Mouse (Mus musculus) spleen, postnatal 10 days (tissue): ENCODE results near the gene Dtl.

ENCODE experiments used
- DNase-seq, 2 experiments: peaks; one replicate each; pipeline ENCODE4 v3.0.0; 2021 to 2022; ENCODE audit warnings: low spot score in 2 of 2

The Dtl gene

DNA sequence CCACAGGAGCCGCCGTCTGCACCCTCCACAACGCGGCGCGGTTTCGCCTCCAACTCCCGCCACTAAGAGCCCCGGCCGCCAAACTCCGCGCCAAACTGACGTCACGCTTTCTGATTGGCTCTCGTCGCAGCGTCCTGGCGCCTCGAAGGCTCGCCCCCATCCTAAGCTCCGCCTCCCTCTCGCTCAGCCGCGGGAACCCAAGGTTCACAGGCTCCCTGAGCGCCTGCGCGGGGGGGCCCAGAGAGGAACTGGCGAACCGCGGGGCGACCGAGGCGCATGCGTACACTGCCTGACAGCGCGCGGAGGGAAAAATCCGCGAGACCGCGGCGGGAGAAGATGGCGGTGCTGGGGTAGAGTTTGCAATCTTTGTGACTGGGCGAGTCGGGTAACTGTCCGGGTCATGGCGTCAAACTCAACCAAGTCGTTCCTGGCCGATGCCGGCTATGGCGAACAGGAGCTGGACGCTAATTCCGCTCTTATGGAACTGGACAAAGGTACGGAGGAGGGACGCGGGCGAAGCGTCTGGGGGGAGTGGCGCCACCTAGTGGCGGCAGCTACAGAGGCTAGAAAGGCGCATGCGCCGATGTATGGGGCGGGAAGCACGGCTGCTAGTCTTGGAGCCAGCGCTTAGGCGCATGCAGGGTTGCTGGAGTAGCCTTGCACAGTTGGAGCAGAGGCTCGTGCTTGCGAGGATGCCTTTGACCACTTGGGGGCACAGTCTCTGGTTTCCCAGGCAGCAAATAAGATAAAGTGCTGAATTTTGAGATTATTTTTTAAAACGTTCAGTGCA, at the start of gene Dtl, which contains the start of gene Ints7:
TSS of gene Dtl (minus strand) at position 87 of the 790 bp plus-strand sequence.
TSS of gene Ints7 (plus strand) at position 179 of the 790 bp plus-strand sequence.
- DNase-seq: peak; percentile 98 to 100

- no peak for DNase-seq
These were observed 49.7 kb upstream of the Dtl start for GRCm38 (mm10) chr1:191625026-191625425.

- DNase-seq: no peak
These were observed 49.1 kb upstream of the Dtl start for GRCm38 (mm10) chr1:191624492-191624891.

GRCm38 (mm10) chr1:191622801-191623200, 47.5 kb upstream of the Dtl start:
- no peak for DNase-seq

DNA sequence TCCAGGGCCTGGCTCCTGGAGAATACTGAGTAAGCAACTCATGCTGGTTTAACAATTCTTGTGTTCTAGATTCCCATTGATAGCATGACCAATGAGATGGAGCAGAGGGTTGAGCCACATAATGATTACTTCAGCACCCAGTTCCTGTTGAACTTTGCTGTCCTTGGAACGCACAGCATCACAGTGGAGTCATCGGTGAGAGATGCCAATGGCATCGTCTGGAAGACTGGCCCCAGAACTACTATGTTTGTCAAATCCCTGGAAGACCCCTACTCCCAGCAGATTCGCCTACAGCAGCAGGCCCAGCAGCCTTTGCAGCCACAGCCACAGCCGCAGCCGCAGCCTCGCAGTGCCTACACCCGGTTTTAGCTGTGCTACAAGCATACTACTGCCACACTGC, 45.8 kb upstream of the Dtl start:
- DNase-seq: no peak

DNA sequence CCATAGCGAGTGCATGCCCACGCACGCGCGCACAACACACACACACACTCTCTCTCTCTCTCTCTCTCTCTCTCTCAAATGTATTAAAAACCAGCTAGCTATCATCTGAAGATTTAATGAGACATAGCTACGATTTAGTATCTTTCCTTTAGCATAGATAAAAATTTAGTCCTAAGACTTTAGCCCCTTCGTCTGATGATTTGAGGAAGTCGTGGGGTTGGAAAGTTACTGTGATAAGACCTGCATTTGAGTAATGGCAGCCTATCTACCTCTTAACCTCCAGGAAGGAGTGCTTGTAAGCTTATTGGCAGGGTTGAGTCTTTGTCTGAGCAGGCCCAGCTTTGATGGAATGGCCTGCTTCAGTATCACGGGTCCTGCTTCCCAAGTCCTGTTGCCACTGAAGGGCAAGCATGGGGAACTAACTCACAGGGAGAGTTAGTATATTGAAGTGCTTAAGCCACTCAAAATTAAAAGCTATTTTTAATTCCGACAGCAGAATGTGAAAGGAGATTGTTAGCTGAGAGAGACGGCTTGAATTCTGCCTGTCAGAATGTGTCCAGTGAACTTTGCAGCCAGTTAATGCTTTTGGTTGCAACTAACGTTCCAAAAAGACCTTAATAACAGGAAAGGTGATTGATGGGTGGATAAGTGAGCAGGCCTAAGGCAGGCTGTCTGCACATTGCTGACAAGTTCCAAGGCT, 42.9 kb upstream of the Dtl start:
- no peak for DNase-seq

DNA sequence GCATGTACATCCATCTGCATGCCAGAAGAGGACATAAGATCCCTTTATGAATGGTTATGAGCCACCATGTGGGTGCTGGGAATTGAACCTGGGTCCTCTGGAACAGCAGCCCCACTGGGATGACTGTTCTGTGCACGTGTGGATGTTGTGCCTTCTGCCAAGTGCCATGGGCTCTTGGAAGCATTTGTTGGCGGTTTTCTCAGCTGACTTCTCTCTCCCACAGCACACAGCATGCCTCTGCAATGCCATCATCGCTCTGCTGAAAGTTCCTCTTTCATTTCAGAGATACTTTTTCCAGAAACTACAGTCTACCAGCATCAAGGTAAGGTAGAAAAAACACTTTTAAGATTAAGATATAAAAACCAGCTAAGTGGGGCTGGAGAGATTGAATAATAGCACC, 42.2 kb upstream of the Dtl start:
- DNase-seq: no peak

DNA sequence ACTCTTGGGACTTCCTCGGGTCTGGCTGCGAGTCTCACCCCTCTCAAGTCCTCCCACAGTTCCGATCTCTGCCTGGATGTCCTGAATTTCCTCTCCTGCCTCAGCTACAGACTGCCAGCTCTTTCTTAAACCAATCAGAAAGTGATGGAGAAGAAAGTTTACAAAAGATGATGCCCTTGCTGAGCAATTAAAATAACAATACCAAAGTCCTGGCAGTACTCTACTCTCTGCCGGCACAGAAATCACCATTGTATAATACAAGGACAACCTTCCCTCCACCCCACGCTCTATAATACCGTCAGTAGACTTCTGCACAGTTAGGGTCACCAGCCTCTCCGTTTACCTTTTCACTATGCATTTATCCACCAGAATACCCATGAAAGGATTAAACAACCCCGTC, 40.9 kb upstream of the Dtl start:
- no peak for DNase-seq

DNA sequence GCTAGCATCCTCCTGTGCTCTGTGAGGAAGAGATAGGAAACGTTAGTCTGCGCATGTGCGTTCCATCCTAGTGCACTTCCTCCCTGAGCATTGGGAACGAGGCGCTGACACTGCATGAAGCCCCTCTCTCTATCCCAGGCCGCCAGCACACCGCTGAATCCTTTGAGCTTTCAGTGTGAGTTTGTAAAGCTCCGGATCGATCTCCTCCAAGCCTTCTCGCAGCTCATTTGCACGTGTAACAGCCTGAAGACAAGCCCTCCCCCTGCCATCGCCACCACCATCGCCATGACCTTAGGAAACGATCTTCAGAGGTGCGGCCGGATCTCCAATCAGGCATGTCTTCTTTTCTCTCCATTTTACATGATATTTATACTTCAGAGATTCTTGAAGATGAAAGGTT, 37.5 kb upstream of the Dtl start:
- no peak for DNase-seq

DNA sequence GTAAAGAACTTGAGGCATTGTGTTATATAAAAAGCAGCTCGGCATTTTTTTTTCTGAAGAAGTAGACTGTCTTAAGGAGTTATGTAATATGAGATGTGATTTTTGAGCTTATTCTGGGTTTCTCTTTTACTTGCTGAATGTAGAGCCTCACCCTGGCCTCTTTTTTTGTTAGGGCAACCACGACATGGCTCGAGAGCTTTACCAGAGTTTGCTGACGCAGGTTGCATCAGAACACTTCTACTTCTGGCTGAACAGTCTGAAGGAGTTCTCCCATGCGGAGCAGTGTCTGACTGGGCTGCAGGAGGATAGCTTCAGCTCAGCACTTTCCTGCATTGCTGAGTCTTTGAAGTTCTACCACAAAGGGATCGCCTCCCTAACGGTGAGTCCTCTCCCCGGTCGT, 36.3 kb upstream of the Dtl start:
- DNase-seq: no peak

- no peak for DNase-seq
These were observed 35.0 kb upstream of the Dtl start for GRCm38 (mm10) chr1:191610357-191610756.

- DNase-seq: no peak
These were observed 34.2 kb upstream of the Dtl start for GRCm38 (mm10) chr1:191609578-191609977.

DNA sequence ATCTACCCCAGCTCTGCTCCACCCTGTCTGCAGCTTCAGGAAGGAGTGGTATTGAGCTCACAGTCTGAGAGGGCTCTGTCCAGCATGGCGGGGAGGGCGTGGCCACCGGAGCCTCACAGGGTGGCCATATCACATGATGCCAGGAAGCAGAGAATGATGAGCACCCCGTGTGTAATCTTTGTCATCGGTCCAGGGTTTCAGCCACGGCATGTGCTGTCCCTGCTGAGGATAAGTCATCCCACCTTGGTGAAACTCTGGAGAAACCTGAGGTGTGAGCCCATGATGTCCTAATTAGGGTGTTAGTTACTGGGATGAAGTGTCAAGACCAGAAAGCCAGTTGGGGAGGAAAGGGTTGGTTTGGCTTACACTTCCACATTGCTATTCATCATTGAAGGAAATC, 33.7 kb upstream of the Dtl start:
- DNase-seq: no peak

- no peak for DNase-seq
These were observed 29.3 kb upstream of the Dtl start for GRCm38 (mm10) chr1:191604690-191605089.

DNA sequence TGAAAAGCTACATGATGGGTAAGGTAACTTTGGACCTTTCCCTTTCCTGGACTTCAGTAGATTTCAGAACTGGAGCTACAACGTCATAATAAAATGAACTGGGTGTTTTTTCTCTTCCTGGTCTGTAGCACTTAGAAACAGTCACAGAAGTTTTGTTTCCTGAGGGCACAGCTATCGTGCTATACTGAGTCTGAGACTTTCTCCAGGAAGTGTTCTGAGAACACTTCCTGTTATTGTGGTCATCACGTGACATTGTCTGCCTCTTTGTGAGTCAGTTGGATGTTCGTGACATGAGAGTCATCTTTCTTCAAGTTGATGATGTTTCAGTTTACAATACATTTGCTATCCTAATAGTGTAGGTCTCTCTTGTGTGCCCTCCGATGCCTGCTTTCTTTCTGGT, 23.9 kb upstream of the Dtl start:
- DNase-seq: no peak

GRCm38 (mm10) chr1:191596076-191596475, 20.7 kb upstream of the Dtl start:
- no peak for DNase-seq

DNA sequence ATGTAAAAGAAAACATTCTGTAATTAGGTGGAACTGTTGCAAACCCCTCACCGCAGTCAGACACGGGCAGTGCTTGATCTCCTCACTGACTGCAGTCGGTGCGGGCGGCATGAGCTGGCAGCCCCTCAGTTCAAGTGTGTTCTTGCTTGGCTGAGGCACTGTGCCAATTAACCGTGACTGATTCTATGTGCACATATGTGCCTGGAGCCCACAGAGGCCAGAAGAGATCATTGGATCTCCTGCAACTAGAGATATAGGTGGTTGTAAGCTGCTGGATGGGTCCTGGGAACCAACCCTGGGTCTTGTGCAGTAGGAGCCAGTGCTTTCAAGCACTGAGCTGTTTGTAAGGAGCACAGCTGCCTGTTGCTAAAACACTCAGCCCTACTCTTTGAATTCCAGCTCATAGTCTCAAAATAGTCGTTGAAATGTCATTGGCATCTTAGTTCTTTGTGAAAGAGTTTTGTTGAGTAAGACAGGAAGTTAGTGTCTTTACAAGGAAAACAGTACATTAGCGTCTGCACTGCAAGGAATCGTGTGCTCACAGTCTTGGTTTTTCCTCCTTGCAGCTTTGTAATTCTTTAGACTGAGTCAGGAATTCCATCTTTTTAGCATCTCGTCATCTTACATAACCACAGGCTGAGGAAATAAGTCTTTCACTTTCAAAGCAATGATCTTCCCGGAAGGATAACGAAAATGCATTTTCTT, 16.8 kb upstream of the Dtl start:
- DNase-seq: no peak

DNA sequence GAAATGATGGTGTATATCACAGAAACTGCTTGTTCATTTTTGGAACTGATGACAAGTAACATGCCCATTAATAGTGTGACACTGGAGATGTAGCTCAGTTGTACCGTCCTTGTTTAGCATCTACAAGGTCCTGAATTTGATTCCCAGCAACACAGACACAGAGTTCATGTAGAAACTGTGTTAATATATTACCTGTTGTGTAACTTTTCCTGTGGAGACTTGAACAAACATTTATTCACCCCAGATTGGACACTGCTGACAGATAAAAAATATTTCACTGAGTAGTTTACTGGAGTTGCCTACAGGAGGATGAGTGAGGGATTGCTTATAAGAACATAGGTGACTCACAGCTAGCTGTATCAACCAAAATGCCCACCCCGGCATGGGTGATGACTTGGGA, 13.4 kb upstream of the Dtl start:
- no peak for DNase-seq

GRCm38 (mm10) chr1:191587062-191587461, 11.7 kb upstream of the Dtl start:
- DNase-seq: no peak

DNA sequence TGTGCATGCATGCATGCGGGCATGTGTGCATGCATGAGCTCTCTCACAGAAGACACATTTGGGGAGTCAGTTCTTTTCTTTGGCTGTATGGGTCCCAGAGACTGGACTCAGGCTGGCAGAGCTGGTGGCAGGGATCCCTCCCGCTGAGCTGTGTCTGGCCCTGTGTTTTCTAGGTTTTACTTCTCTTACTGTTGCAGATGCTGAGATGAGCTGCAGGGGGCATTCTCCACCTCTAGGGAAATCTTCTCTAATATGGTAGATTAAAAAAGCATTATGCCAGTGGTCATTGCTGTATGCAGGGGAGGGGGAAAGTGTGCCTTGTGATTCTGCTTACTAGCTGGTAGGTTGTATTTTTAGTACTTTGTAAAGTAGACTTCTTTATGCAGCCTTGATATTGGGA, 10.4 kb upstream of the Dtl start:
- DNase-seq: peak in 1 of 2 experiments; percentile 33

DNA sequence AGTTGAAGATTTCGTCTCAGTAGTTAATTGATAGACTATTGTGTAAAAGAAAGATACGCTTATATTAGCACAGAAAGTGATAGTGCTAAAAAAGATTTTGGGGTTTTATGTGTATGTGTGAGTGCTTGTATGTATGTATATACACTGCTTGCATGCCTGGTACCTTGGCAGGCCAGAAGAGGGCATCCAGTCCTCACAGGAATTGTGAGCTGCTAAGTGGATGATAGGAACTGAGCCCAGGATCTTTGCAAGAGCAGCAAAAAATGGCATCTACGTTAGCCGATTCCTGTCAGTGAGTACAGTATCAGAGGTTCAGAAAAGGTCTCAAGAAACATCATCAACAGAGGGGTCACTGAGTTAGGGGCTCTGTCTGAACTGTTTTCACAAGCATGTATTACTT, 9.1 kb upstream of the Dtl start:
- no peak for DNase-seq

GRCm38 (mm10) chr1:191583836-191584235, 8.5 kb upstream of the Dtl start:
- DNase-seq: no peak

DNA sequence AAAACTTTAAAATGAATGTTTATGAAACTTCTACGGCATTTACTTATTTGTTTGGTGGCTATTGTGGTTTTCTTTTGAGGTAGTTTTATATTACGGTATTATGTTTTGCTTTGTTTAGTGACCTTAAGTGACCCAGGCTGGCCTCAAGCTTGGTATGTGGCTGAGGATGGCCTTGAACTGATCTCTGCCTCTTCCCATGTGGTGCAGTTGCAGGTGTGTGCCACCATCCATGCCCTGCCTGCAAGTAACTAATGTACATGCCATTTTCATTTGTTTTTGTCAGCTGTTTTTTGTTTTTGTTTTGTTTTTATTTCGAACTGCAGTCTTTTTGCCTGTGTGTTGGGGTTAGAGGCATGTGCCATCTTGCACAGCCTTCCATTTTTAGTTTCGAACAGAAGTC, 6.3 kb upstream of the Dtl start:
- no peak for DNase-seq
